Mouse (Mus musculus): Measurements from ENCODE around the gene Srebf1. TPM values are rescaled to one million over a fixed set of nuclear protein-coding genes. Genes with fewer than 3 reads are reported as not detected.

The Srebf1 gene
- polyA plus RNA-seq, 1 experiment = 64.1 TPM

- H3K4me3 ChIP-seq (ENCODE audit: insufficient read depth, poor library complexity, severe bottlenecking) = no peak overlapping the region
- no peaks in the 10 kb centered on the region for H3K36me3 ChIP-seq (ENCODE audit: control insufficient read depth, insufficient read depth)
- no peaks in the 10 kb centered on the region for H3K79me2 ChIP-seq (ENCODE audit: control insufficient read depth, insufficient read depth)
- no peaks in the 10 kb centered on the region for H3K79me3 ChIP-seq (ENCODE audit: low read depth)
- no peak for TF ChIP-seq USF1 (IDR thresholded peaks at IDR 0.05; ENCODE audit: low read depth)
- no peak overlapping the region for H3ac ChIP-seq (ENCODE audit: control insufficient read depth, insufficient read length, low read depth)
- no peaks in the 10 kb centered on the region for H3K27me3 ChIP-seq (ENCODE audit: control insufficient read depth, insufficient read depth, insufficient read length)
Measured at GRCm38 (mm10) chr11:60254308-60254707, 31.9 kb upstream of the Srebf1 start.

DNA sequence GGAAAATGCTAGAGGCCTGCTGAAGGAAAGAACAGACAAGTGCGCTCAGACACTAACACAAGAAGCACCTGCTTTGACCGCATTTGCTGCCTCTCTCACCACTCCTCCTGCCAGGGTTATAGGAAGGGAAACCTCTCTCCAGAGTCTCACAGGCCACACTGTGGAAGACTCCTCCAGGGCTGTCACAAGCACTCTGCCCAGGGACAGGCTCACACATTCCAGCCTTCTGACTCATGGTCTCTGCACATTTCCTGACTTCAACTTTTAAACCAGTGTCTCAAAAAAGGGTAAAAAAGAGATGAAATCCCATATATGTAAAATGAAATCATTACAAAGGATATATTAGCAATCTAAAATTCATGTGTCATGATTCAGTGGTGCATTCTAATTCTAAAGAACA, 31.2 kb upstream of the Srebf1 start:
- TF ChIP-seq MAX (IDR thresholded peaks at IDR 0.05) (no peak), FOSL1 (IDR thresholded peaks at IDR 0.05; ENCODE audit: insufficient read depth, low read length, poor library complexity, severe bottlenecking) (no peak), CEBPB (IDR thresholded peaks at IDR 0.05; ENCODE audit: low read depth) (no peak), USF1 (IDR thresholded peaks at IDR 0.05; ENCODE audit: low read depth) (no peak), CTCF (IDR thresholded peaks at IDR 0.05; ENCODE audit: control insufficient read depth, insufficient read depth, insufficient read length) (no peak), MYOD1 (IDR thresholded peaks at IDR 0.05; ENCODE audit: control insufficient read depth, insufficient read length, low read depth) (no peak), MYOG (IDR thresholded peaks at IDR 0.05; ENCODE audit: control insufficient read depth, extremely low read depth, insufficient read length) (no peak)
- no peak overlapping the region for H3K4me3 ChIP-seq (ENCODE audit: insufficient read depth, poor library complexity, severe bottlenecking)
- no peak overlapping the region for H3ac ChIP-seq (ENCODE audit: control insufficient read depth, insufficient read length, low read depth)
- no peaks in the 10 kb centered on the region for H3K79me2 ChIP-seq (ENCODE audit: control insufficient read depth, insufficient read depth)
- no peaks in the 10 kb centered on the region for H3K36me3 ChIP-seq (ENCODE audit: control insufficient read depth, insufficient read depth)
- H3K79me3 ChIP-seq (ENCODE audit: low read depth) = no peaks in the 10 kb centered on the region
- H3K27me3 ChIP-seq (ENCODE audit: control insufficient read depth, insufficient read depth, insufficient read length) = no peaks in the 10 kb centered on the region

DNA sequence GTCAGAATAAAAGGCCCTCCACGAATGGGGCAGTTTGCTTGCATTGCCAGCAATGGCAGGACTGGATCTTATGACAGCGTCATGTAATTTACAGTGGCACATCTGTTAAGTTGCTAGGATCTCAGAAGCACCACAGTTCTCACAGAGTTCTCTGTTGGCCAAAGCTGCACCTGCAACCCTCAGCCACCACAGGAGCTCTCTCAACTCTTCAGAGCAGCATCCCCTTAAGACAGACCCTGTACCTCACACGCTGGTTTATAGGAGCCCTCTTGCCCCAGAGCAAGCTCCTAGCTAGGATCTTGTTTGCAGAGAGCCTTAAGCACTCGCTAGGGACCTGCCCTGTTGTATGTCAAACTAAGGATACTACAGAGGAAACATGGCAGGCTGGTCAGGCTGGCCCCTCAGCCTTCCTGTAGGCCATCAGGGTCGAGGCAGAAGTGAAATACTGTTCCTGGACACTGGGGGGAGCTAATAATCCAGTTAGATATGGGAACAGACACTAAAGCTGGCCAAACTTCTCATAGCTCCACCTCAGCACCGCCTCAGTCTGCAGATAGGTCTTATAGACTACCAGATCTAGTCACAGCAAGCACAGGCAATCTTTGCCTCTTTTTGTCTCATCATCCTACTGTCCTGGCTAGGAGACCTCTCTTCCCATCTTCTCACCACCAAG, 28.7 kb upstream of the Srebf1 start:
- TF ChIP-seq FOSL1 (IDR thresholded peaks at IDR 0.05; ENCODE audit: insufficient read depth, low read length, poor library complexity, severe bottlenecking) (no peak), CEBPB (IDR thresholded peaks at IDR 0.05; ENCODE audit: low read depth) (no peak), USF1 (IDR thresholded peaks at IDR 0.05; ENCODE audit: low read depth) (no peak), MYOG (IDR thresholded peaks at IDR 0.05; ENCODE audit: control insufficient read depth, extremely low read depth, insufficient read length) (no peak), CTCF (IDR thresholded peaks at IDR 0.05; ENCODE audit: control insufficient read depth, insufficient read depth, insufficient read length) (no peak), MYOD1 (IDR thresholded peaks at IDR 0.05; ENCODE audit: control insufficient read depth, insufficient read length, low read depth) (no peak), MAX (IDR thresholded peaks at IDR 0.05) (no peak)
- Histone ChIP-seq H3K79me2 (ENCODE audit: control insufficient read depth, insufficient read depth) (no peaks in the 10 kb centered on the region), H3ac (ENCODE audit: control insufficient read depth, insufficient read length, low read depth) (no peak overlapping the region), H3K27me3 (ENCODE audit: control insufficient read depth, insufficient read depth, insufficient read length) (no peaks in the 10 kb centered on the region), H3K36me3 (ENCODE audit: control insufficient read depth, insufficient read depth) (no peaks in the 10 kb centered on the region), H3K4me3 (ENCODE audit: insufficient read depth, poor library complexity, severe bottlenecking) (no peak overlapping the region), H3K79me3 (ENCODE audit: low read depth) (no peaks in the 10 kb centered on the region)

DNA sequence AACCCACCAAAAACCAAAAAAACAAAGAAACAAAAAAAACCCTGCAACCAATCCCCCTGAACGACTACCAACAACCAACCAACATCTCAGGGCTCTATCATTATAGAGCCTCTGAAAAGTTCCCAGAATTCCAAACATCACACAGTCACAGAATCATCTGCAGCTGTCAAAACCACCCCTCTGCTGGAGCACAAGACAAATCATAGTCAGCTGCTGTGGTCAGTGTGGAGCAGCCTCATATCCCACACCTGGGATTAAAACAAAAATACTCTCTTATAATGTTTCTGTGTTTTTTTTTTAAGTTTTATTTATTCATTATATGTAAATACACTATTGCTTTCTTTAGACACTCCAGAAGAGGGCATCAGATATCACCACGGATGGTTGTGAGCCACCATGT, 27.5 kb upstream of the Srebf1 start:
- H3K4me3 ChIP-seq (ENCODE audit: insufficient read depth, poor library complexity, severe bottlenecking) = no peak overlapping the region
- H3K27me3 ChIP-seq (ENCODE audit: control insufficient read depth, insufficient read depth, insufficient read length) = no peaks in the 10 kb centered on the region
- H3K79me2 ChIP-seq (ENCODE audit: control insufficient read depth, insufficient read depth) = no peaks in the 10 kb centered on the region
- H3ac ChIP-seq (ENCODE audit: control insufficient read depth, insufficient read length, low read depth) = no peak overlapping the region
- no peaks in the 10 kb centered on the region for H3K36me3 ChIP-seq (ENCODE audit: control insufficient read depth, insufficient read depth)
- TF ChIP-seq FOSL1 (IDR thresholded peaks at IDR 0.05; ENCODE audit: insufficient read depth, low read length, poor library complexity, severe bottlenecking) (no peak), CEBPB (IDR thresholded peaks at IDR 0.05; ENCODE audit: low read depth) (no peak), CTCF (IDR thresholded peaks at IDR 0.05; ENCODE audit: control insufficient read depth, insufficient read depth, insufficient read length) (no peak), MYOG (IDR thresholded peaks at IDR 0.05; ENCODE audit: control insufficient read depth, extremely low read depth, insufficient read length) (no peak), MYOD1 (IDR thresholded peaks at IDR 0.05; ENCODE audit: control insufficient read depth, insufficient read length, low read depth) (no peak), MAX (IDR thresholded peaks at IDR 0.05) (no peak), USF1 (IDR thresholded peaks at IDR 0.05; ENCODE audit: low read depth) (no peak)
- H3K79me3 ChIP-seq (ENCODE audit: low read depth) = no peaks in the 10 kb centered on the region

DNA sequence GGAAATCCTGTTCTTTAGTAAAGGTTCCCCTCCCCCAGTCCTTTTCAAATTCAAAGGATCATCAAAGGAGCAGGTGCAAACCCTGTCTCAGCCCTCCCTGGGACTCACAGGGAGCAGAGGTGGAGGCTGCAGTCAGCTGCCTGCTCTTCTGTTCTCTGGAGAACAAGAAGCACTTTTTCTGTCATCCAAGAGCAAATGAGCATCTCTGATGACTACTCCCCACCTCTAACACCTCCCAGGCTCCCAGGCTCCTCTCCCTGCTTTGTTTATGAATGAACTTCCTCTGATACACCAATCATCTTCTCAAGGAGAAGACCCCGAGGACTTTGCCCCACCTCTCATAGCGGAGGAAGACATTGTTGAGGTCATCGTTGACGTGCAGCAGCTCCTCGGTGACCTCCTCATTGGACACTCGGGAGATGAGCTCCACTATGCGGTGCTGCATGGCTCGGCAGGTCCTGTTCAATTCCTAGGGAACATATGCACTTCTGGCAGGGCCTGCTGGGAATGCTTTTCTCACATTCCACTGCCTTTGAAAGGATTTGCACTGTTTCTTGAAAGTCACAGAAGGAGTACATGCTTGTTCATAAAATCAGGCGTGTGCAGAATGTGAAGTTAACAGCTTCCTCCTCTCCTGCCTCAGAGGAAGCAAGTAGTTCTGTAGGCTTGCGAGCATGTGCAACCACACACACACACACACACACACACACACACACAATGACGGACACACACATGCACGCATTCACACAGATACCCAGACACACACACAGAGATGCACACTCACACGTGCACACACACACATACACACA, 26.4 kb upstream of the Srebf1 start:
- no peaks in the 10 kb centered on the region for H3K36me3 ChIP-seq (ENCODE audit: control insufficient read depth, insufficient read depth)
- no peak overlapping the region for H3ac ChIP-seq (ENCODE audit: control insufficient read depth, insufficient read length, low read depth)
- no peaks in the 10 kb centered on the region for H3K79me2 ChIP-seq (ENCODE audit: control insufficient read depth, insufficient read depth)
- no peaks in the 10 kb centered on the region for H3K27me3 ChIP-seq (ENCODE audit: control insufficient read depth, insufficient read depth, insufficient read length)
- H3K79me3 ChIP-seq (ENCODE audit: low read depth) = no peaks in the 10 kb centered on the region
- TF ChIP-seq CTCF (IDR thresholded peaks at IDR 0.05; ENCODE audit: control insufficient read depth, insufficient read depth, insufficient read length) (no peak), MYOG (IDR thresholded peaks at IDR 0.05; ENCODE audit: control insufficient read depth, extremely low read depth, insufficient read length) (no peak), MYOD1 (IDR thresholded peaks at IDR 0.05; ENCODE audit: control insufficient read depth, insufficient read length, low read depth) (no peak), CEBPB (IDR thresholded peaks at IDR 0.05; ENCODE audit: low read depth) (no peak), USF1 (IDR thresholded peaks at IDR 0.05; ENCODE audit: low read depth) (no peak), MAX (IDR thresholded peaks at IDR 0.05) (no peak), FOSL1 (IDR thresholded peaks at IDR 0.05; ENCODE audit: insufficient read depth, low read length, poor library complexity, severe bottlenecking) (no peak)
- H3K4me3 ChIP-seq (ENCODE audit: insufficient read depth, poor library complexity, severe bottlenecking) = no peak overlapping the region

Measured in C2C12 (cell line).